Mouse (Mus musculus) fat pad, adult 2 months (tissue): Measurements from ENCODE around the gene Brd3os.

ENCODE experiments used
- DNase-seq: peaks from one replicate; pipeline ENCODE4 v3.0.0-alpha.2; 2011; ENCODE audit warnings: low read depth, low spot score; ENCODE audit errors: extremely low read depth

Gene Brd3os

DNA sequence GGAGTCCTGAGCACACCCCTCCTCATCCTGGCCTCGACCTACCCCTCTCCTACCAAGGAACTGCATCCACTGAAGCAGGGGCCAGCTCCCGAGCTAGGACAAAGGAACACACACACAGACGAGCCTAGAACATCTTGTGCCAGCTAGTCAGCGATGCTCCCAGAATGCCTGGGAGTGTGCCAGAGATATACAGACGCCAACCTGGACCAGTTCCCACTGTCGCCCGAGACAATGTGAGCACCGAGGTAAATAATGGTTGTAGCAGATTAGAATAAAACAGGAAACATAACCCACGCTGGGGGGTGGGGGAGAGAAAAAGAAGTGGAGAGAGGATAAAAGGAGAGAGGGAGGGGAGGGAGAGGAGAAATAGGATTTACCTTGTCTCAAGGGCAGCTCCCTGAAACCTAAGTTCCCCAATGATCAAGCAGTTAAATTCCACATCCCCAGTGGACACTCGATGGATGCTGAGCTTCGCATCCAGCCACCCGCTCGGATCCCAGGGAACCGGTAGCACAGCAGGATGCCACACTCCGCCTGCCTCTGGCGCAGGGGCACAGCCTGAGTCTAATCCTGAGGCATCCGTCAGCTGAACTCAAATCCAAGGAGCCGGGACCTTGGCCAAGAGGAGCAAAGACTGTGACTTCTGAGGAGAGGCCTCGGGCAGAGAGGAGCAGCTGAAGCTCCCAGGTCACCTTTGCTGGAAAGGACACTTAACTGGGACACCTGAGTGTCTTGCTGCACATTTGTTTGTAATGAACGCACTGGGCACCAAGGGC is 20.6 kb upstream of the Brd3os start:
- no peak for DNase-seq

DNA sequence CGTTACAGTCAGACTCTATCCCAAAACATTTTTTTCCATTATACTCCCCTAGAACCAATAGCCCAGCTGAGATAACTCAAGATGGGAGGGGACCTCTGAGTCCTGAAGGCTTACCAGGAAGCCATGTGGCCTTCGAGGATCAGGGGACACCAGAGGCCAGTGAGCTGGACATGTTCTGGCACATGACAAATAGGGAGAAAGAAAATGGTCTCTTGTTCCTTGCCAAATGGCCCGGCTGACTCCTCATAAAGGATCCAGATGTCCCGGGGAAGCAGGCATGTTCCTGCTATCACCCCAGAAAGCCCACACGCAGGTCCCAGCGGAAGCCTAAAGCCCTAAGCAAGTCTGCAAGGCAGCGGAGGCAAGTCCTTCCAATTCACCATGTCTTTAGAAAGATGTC is 18.5 kb upstream of the Brd3os start:
- no peak for DNase-seq

DNA sequence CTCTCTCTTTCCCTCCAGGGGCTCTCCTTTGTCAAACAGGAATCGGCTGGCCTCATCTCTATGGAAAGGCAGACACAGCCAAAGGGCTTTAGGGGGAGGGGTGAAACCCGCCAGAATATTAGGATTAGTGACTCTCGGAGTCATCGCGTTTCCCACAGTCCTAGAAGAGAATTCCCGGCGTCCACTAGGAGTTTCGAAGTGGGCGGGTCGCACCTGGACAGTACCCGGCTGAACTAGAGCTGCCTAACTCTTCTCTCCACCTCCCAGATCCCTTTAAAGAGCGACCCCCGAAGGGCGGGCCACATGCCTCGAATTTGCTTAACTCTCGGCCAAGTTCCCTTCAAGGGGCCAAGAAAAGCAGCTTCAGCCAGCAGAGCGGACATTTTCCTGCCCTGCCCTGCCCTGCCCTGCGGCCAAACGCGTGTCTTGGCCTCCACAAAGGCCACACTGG is 16.9 kb upstream of the Brd3os start:
- no peak for DNase-seq

DNA sequence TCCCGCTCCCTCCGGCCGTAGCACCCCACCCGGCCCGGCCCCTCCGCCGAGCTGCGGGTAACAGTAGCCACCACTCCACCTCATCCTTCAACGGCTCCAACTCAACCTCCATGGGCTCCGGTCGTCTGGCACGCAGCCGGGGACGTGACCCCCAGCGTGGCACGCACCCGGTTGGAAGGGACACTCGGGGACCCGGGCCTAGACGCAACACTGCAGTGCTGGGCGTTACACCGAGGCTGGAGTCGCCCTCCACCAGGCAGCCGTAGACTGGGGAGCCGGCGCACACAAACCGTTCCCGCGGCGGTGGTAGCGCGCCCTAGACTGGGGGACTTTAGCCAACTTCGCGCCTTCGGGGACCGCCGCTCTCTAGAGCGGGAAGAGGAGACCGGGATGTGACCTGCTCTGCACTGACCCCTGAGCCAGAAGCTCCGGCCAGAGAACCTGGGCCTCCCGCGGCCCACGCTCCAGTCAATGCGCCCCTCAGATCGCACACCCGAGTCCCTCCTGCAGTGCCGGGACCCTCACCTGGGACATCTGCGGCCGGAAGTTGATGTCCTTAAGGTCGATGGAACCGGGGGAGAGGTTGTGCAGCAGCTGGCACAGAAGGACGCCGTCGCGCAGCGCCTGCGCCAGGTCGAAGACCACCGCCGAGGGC is 16.2 kb upstream of the Brd3os start:
- no peak for DNase-seq

DNA sequence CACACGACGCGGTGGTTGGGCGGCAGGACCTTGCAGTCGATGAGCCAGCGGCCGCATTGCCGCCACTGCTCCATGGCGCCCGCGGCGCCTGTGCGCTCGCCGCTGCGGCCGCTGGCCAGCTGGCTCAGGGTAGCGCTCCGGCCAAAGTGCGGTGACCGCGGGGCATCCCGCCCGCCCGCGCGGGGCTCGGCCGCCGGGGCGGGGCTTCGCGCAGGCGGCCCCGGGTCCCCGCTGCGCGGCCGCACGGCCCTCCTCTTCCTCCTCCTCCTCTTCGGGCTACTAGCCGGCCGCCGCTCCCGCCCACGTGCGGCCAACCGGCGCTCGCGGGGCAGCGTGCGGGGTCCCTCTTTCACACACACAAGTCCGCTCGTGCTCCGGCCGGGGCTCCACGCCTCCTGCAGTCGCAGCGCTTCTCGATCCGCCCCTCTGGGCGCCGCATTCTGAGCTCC is 15.7 kb upstream of the Brd3os start:
- DNase-seq, result no peak

DNA sequence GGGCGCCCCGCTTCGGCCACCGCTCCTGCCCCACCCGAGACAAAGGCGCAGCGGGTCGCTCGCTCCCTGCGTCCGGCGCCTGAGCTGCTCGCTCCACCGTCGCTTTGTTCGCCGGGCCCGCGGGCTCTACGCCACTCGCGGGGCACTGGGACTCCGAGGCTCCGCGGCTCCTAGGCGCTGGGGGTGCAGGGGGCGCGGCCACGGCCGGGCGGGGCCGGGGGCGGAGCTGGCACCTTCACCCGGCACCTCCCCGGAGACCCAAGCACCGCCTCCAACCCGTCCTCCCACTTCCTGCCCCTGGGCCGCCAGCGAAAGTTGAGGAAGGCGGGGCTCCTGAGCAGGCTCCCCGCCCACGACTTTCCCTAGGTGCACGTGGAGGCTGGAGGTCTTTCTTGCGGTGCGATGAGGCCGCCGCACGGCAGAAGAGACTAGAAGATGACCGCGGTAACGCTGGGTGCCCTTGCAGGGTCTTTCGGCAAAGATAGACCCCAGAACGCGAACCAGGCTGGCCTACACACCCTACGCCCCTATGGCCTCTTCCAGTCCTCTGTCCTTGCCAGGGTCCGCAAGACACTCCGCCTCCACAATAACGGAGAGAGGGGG is 15.2 kb upstream of the Brd3os start, which contains the start of gene Vav2:
Gene Vav2, minus strand, starts transcription at position 179 of the 603 bp plus-strand sequence.
- DNase-seq, result no peak

DNA sequence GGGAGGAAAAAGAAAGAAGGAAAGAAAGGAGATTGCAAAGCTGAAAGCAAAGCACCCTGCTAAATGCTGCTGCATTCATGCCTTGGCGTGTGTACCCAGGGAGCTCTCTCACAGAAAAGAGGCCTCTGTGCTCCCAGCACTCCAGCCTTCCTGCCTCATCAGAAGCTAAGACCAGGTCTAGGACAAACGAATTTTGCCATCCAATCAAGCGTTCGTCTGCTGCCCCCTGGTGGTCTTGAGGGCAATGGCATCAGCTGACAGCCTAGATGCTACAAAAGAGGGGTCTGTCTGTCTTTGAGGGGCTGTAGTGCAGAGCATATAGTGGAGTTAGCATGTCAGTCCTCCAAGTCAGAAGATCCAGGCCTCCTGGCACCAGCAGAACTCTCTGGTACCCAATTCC is 14.1 kb upstream of the Brd3os start:
- no peak for DNase-seq

DNA sequence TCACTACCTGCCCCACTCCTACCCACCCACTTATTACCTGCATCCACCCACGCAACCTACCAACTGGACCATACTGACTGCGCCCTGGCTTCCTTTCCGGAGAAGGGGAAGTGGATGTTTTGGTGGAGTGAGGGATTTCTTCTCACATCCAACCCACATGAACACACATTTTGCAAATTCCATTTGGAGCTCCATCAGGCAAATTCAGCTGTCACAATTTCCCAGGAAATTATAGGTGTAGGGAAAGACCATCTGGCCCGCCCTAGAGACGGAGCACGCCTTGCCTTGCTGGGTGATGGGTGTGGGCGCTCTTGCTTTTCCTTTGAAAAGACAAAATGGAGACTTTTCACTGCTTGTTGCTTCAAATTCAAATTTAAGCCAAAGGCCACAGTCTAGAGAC is 11.5 kb upstream of the Brd3os start:
- DNase-seq, result no peak

DNA sequence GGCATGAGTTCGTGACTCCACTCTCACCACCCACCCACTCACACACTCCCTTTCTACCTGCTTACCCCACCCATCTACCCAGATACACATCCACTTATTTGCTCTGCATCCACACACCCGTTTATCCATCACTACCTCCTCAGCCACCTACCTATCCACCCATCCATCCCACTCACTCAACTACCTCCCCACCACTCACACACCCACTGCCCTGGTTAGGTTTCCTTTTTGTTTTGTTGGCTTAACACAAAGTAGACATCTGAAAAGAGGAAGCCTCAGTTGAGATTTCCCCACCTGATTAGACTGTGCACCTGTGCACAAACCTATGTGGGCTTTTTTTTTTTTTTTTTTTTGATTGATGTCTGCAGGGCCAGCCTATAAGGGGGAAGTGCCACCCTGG is 9.5 kb upstream of the Brd3os start:
- no peak for DNase-seq

DNA sequence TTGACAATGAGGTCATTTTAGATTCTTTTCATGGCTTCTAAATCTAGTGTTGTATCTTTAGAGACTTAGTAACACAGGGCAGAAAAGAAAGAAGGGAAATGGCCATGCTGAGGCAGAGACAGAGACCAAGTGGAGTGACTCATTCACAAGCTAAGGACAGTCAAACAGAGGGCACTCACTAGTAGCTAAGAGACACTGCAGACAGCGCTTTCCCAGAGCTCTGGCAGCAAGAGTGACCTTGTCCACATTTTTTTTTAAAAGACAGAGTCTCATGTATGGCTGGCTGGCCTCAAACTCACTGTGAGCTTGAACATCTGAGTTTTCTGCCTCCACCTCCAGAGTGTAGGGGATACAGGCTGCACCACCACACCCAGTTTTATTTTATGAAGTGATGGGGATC is 4.2 kb upstream of the Brd3os start:
- no peak for DNase-seq

DNA sequence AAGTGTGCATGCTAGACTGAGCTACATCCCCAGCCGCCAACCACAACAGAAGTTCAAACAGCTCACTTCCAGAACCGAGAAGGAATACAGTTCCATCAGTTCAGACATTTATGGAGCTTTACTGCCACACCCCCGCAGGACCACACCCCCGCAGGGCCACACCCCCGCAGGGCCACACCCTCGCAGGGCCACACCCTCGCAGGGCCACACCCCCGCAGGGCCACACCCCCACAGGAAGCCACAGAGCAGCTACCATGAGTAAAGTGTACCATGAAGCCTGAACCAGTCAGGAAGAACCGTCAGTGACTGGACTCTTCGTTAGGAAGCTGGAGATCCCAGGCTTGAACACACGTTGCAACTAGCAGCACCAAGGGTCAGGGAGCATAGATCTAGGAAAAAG is 3.8 kb upstream of the Brd3os start:
- no peak for DNase-seq

DNA sequence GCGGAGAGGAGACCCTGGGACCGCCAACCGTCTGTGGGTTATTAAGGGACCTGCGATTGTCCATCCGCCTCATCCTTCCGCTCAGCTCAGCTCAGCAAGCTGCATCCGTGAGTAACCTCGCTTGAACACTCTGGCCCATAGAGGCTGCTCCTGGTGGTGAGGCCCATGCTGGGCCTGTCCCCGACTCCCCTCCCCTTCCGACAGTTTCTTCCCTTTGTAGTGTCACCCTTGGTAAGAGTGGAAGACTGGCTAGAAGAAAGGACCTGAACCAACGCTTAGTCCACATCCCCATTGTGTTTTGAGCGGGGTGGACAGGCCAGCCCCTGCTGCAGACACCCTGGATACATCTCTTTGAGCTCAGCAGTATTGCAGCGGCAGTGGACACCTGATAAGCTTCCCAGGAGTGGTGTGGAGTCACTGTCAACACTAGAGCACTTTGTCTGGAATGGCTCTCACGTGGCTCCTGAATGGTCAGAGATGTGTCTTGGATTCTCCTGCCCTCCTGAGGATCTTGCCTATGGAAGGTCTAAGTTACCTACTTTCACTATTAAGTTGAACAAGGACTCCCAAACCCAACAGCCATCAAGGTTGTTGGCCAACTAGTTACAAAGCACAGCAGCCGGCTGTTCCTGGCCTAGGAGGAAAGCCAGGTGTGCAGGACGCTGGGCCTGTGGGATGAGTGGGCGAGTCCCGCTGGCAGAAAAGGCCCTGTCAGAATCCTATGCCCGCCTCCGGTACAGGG is 755 bp downstream of the Brd3os start:
- DNase-seq, result no peak

DNA sequence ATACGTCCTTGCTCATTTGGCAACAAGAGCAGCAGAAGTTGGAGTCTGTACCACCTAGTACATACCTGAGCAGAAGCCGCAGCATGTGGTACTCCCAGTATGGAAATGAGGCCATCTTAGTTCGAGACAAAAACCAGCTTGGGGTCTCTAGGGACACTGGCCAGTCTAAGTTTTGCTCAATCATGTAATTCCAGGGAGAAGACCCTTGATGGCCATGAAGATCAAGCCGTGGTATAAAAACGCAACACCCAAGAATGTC is 1.3 kb downstream of the Brd3os start:
- DNase-seq, result no peak

DNA sequence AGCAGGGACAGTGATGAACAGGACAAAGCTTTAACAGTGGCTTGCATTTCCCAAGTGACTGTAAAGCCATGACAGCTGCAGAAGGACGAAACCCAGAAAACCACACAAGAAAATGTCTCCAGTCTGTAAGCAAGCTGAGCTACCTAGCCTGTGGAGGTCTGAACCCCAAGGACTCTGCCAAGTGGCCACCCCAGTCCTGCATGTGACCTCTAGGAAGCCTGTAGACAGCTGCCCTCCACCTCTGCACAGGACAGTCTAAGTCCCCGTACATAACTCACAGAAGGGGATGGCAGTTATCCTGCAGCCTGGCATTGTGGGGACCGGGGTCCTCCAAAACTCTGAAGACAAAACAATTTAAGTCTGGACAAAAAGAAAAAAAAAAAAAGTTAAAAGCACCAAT is 3.8 kb downstream of the Brd3os start:
- no peak for DNase-seq

DNA sequence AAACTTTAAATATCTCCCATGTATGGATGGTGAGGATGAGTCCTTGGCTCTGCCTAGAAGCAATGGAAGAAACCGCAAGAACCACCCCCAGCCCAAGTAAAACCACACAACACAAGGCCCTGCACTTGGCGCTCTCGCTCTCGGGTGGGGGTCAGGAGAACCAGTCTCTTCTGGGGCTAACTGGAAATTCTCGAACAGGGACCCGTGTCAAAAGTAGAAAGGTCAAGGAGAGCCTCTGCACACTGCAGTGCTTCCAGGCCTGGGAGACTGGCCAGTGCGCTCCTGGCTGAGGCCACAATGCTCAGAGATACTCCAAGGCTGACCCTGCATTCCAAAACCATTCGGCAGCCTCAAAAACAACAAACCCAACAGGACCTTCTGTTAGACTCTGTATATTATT is 4.7 kb downstream of the Brd3os start:
- DNase-seq, result no peak

DNA sequence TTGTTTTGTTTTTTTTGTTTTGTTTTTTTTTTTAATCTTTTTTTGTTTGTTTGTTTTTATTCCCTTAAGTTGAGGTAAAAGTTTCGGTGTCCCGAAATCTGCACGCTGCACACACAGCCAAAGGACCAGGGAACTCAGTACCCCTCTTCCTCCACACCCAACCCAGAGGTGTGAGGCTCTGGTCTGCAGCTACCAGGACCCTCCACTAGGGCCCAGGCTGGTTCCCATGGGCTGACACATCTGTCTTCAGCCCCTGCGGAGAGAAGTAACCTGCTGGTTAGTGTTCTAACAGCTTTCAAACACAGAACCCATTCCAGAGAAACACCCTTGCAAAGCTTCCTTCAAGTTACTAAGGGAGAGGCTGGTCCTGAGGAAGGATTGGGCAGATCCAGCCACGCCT is 5.7 kb downstream of the Brd3os start:
- no peak for DNase-seq

DNA sequence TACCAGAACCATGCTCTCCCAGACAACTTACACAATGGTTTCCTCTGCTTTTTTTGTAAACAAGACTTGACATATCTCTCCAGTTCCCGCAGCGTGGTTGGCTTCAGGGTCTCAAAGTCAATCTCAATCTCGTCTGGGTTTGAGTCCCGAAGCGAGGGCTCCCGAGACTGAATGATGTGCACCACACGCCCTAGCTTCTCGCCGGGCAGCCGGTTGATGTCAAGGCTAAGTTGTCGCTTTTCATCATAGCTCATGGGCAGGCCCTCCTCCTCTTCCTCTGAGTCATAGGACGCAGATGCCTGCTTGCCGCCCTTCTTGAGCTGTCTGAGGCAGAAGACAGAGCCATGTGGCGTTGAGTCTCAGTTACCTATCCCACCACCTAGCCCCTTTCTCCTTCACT is 8.1 kb downstream of the Brd3os start:
- DNase-seq, result no peak

DNA sequence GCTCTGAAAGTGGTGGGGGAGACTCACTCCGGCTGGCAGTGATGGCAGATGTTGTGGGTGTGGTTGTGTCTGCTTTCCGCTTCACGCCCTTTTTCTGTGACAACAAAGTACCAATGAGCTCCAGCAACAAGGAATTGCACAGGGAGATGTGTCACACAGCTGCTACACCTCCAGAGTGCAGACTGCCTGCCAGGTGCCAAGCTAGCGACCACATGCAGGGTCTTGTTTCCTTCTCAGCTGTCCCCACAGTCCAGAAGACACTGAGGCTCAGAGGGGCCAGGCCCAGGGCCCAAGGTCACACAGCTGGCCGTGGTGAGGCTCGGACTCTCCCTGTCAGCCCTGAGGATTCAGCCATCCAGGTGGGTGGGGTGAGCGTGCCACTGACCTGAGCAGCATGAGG is 17.6 kb downstream of the Brd3os start:
- no peak for DNase-seq

DNA sequence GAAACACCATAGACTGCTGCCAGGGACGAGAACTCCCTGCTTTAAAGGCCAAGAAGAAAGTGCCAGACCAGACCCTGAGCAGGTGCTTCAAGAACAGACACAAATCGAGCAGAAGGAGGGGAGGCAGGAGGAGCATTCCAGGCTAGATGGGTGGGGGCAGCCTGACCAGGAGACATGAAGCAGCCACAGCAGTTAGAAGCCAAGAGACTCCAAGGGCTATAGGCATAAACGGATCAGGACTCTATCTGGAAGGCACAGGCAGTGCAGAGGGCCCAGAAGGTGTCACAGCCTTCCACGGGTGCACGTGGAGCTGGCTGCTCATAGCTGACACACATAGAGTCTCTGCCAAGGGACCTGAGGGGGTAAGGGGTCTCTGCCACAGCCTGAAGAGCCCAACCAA is 18.0 kb downstream of the Brd3os start:
- no peak for DNase-seq

DNA sequence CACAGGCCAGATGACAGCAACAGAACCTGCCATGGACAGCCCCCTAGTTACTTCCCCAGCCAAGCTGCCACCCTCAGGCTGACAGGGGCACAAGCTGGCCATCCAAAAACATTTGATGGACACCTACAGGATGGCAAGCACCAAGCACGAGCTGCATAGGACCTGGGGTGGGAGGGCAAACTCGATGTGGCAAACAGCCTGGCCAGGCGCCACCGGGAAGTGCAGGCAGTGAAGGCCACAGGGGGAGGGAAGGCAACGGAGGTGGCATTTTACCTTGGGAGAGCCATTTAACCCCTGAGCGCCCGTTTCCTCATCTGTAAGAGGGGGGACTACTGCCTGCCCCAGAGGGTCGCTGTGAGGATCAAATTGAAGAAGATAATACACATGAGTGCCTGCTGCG is 18.5 kb downstream of the Brd3os start:
- no peak for DNase-seq

DNA sequence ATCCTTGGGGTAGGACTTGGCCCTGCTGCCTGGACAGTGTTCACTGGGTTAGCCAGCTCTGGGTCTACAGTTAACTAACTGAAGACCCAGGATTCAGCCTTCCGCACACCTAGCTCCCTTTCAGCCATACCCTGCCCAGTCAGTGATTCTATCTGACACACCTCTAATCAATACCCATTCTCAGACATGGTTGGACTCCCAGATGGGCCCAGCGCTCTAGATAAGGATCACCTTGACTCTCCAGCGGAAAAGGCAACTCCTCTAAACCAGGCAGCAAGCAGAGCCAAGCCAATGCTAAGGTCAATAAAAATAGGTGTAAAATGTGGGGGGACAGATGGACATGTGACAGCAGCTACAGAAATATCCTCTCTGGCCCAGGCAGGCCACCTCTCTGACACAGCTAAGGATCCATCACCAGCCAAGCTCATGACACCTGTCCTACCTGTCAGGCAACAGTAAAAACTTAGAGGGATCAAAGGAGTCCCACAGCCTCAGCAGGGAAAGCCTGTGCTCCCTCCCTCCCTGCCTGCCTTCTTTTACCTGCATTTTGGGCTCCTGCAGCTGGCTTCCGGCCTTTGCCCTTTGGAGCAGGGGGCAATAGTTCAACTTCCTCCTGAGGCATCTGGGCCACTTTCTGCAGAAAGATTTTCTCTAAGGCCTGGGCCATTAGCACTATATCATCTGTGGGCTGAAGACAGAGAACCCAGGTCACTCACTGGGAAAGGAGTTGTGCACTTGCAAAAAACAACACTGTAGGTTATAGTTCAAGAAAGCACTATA is 19.9 kb downstream of the Brd3os start:
- no peak for DNase-seq
